Mouse (Mus musculus) ovary, postnatal 14 days (tissue): ENCODE data around the gene Setdb1.
"Not testable (repeated sequence)": the region's sequence is repeated elsewhere in the genome, so short reads cannot be mapped to it uniquely, and the experiment has no call there.

Experiments
- DNase-seq: peaks from one replicate; pipeline ENCODE4 v3.0.0; 2022; ENCODE audit warnings: low spot score

Gene Setdb1

DNA sequence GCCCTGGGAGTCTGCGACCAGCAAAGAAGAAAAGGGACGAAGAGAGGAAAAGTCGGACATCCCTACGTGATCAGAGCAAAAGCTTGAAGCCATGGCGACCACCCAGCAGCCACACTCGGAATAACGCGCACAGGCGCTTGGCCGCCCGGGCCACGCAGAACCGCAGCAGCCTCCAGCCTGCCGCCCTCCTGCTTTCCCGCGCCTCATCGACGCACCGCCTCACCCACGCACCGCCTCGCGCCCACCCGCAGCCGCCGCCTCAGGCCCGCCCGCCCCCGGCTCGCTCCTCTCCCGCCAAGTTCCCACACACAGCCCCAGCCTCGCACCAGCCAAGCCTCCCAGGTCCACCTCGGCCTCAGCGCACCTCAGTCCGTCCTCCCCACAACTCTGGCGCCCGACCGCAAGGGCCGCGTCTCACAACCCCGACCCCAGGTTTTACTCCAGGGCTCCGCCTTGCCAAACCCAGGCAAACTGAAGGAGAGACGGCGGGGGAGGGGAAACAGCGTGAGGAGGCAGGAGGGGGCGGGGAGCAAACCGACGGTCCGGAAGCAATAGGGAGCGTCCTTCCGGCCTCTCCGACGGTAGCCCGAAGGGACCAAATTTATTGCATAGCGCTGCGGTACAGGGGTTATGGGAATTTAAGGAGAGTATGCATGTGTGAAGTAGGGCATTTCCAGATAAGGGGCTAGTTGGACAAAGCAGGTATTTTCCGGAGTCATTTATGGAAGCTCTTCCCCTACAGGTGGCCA, at the start of gene Setdb1:
Setdb1 (minus strand) TSS at position 502 of the 749 bp plus-strand sequence.
- DNase-seq: peak; percentile 91

- no peak for DNase-seq
These were observed 45.7 kb upstream of the Setdb1 start, which contains the start of gene 4930558C23Rik for GRCm38 (mm10) chr3:95402741-95403140. Gene 4930558C23Rik (minus strand): TSS chr3:95402841.

DNA sequence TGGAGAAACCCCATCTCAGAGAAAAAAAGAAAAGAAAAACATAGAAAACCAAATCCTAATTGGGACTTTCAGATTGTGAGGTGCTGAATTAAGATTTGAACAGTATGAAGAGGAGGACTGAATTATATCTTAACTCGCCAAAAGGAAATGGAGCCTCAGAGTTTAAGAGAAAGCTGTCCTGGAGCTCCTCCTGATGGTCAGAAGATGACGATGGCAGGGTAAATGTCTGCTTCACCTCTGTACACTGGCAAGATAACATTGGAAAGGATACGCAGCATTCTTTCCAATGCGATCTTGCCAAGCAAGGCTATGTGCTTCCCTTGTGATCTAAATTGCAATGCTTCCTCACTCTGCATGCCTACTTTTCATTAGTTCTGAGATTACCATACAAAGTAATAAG, 37.4 kb upstream of the Setdb1 start:
- DNase-seq: no peak

GRCm38 (mm10) chr3:95385401-95386075, 28.5 kb upstream of the Setdb1 start:
- DNase-seq: no peak

DNA sequence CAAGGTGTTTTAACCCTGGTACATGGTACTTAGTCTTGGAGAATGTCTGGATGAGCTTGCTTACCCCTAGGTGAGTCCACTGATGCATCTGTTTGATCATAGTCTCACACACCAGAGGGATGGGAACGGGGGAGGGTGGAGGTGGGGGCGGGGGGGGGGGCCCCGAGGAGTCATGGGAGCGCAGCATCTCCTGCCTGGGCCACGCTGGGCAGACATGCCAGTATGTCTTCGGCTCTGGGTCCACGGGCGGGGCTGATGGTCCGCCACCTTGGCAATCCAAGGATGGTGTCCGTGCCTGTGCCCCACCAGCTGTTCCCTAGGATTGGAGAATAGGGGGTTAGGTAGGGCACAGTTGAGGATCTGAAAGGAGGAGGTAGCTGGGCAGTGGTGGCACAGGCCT, 16.2 kb upstream of the Setdb1 start:
- DNase-seq: no peak

- DNase-seq: no peak
These were observed 13.1 kb upstream of the Setdb1 start for GRCm38 (mm10) chr3:95370101-95370500.

GRCm38 (mm10) chr3:95360276-95360675, 3.3 kb upstream of the Setdb1 start:
- DNase-seq: not testable (repeated sequence)

DNA sequence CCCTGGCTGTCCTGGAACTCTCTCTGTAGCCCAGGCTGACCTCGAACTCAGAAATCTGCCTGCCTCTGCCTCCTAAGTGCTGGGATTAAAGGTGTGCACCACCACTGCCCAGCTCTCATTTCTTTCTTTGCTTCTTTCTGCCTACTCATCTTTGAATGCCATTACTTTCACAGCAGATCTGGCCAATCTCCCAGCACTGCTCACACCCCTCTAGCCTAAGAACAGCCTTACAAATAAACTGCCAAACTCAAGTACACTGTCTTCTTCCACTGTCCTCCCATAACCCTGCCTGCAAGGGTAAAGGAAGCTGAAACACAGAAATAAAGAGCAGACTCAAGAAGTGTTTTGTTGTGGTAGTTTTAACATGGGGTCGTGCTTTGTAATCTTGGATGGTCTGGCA, 744 bp upstream of the Setdb1 start:
- DNase-seq: no peak

DNA sequence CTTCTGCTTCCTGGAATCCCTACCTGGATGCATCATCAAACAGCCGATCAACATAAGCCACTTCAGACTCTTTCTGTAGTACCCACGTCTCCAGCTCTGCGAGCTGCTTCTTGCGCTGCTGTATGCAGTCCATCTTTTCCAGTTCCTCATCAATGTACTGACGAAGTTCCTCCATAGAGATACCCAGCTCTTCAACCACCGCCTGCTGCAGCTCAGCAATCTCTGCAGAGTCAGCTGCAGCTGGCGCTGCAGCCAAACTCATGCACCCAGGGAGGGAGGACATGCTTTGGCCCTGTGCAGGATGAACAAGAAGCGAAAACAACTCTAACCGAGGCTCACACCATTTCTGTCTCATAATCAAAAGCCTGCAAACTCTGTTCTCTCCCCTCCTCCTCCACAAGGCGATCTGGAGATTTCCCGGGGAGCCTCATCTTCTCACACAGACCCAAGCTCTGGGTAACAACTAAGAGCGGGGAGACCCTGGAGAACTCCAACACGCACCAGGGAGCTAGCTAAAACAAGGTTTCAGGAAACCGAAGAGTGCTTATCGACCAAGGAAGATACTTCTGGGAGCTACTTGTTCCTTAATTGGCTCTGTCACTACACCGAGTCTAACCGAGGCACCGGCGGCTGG, 974 bp downstream of the Setdb1 start:
- DNase-seq: not testable (repeated sequence)

GRCm38 (mm10) chr3:95349491-95349890, 7.5 kb downstream of the Setdb1 start:
- DNase-seq: peak; percentile 13

GRCm38 (mm10) chr3:95348343-95348742, 8.7 kb downstream of the Setdb1 start:
- DNase-seq: not testable (repeated sequence)

DNA sequence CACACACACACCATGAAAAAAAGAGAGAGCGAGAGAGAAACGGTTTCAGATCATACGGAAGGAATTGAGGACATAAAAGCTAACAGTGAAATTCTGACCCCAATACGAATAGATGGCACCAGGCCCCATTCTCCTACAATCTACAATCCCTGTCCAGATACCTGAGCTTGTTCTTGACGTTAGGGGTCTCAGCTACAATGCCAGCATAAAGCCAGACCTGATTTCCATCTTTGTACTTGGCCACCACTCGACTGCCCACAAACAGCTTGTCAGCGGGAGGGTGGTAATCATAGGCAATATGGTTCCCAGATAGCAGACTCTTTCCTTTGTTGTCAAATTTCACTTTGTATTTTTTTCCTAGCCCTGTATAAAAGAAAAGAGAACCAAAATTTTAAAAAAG, 10.5 kb downstream of the Setdb1 start:
- no peak for DNase-seq

- DNase-seq: not testable (repeated sequence)
These were observed 13.5 kb downstream of the Setdb1 start for GRCm38 (mm10) chr3:95343356-95344000.

DNA sequence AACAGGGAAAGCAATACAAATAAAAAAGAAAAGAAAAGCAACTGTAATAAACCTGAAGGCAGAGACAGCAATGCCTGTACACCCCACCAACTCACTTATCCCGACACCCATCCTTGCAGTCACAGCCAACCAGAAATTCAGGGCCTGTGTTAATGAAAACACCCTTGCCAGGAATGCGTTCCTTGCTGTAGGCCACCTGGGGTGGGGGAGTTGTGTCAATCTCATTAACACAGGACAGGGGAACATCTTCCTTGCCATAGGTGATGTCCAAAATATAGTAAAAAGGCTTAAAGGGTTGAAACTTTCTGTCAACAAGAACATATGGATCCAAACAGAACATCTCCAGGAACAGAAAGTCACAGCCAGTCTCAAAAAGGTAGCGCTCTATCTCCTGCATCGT, 18.8 kb downstream of the Setdb1 start:
- no peak for DNase-seq

DNA sequence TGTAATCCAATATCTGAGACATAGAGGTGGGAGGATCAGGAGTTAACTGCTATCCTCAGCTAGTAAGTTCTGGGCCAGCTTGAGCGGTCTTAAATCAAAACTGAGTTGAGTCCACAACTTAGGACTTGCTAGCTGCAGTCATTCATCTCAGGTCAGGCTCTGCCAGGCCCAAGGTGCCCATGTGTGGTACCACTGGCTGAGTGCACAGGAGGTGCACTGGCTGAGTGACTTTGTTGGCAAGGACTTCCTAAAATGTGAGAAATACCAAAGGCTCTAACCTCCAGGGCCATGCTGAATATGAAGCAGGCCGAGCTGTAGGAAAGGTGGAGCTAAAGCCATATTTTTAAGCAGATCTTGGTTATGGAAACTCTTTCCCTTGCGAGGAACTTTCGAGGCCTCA, 19.7 kb downstream of the Setdb1 start:
- no peak for DNase-seq

GRCm38 (mm10) chr3:95331528-95331927, 25.5 kb downstream of the Setdb1 start:
- no peak for DNase-seq

DNA sequence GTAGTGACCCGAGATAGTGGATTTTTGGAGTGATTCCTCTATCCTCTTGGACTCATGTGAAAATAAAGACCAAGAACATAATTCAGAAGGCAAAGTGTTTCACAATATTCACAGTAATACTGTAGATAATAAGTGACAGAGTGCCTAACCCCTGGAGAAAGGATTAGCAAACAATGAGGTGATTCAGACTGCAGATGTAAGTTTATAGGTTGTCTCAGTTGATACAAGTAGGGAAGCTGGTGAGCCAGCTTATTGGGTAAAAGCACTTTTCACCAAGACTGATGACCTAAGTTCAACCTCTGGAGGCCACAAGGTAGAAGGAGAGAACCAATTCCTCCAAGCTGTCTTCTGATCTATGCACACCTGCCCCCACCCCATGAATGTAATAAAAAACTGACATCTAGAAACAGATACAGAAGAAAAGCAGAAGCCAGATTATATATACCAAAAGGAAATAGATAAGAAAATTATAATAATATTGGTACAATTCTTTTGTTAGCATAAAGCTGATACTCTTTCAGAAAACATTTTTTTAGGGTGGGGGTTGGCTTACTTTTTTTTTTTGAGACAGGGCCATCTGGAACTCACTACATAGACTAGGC, 28.1 kb downstream of the Setdb1 start:
- no peak for DNase-seq

GRCm38 (mm10) chr3:95324454-95325144, 32.4 kb downstream of the Setdb1 start:
- no peak for DNase-seq

DNA sequence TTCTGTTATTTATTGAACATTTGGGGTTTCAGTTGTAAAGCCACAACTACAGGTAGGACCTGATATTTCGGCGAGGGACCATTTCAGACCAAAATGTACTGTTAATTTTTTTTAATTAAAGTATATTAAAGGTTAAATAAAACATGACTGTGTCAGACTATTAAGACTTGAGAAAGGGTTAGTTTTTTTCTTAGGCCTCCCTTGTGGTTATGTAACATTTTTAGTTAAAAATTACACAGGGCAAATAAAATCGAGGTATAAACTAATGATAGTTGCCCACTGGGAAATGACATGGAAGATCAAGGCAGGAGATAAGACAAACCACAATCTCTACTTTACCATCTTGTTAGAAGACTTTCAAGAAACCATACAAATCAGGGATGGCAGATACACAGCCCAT, 33.6 kb downstream of the Setdb1 start:
- DNase-seq: no peak

DNA sequence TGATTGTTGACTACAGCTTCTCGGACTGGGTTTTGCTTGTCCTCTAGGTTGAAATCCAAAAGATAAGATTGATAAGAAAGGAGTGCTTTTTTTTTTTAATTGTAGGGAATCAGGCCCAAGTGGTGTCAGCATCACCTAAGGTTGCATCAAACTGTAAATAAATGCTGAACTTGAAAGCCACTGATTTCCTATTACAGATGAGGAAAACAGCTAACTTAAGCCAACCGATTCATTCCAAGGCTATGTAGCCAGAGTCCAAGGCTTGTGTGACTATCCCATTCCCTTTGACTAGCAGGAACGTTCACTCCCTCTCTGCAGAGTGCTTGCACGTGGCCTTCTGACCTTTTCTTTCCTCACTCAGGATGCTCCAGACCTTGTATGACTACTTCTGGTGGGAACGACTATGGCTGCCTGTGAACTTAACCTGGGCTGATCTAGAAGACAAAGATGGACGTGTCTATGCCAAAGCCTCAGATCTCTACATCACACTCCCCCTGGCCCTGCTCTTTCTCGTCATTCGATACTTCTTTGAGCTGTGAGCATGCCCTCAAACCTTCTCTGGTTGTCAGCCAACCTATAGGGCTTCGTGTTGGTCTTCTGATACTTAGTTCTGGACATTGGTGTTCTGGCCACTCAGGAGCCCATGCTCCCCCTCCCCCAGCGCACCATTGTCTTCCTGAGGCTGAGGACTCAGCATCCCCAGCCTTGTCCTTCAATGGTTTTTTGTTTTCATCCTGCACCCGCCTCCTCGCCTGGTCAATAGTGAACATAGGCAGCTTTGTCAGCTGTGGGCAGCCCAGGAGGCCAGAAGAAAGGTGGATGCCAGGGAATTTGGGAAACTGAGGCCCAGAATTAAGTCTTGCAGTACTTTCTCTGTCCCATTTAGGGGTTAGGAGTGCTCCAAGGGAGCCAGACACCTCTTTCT, 37.0 kb downstream of the Setdb1 start:
- DNase-seq: no peak
